Mouse (Mus musculus): ENCODE data around the gene Plxna3. TPM values are rescaled to one million over a fixed set of nuclear protein-coding genes. Genes with fewer than 3 reads are reported as not detected.
"Not testable (repeated sequence)": the region's sequence is repeated elsewhere in the genome, so short reads cannot be mapped to it uniquely, and the experiment has no call there.

Plxna3 gene
- total RNA-seq, 2 experiments from 2014 or later = 33.3 to 33.8 TPM

DNA sequence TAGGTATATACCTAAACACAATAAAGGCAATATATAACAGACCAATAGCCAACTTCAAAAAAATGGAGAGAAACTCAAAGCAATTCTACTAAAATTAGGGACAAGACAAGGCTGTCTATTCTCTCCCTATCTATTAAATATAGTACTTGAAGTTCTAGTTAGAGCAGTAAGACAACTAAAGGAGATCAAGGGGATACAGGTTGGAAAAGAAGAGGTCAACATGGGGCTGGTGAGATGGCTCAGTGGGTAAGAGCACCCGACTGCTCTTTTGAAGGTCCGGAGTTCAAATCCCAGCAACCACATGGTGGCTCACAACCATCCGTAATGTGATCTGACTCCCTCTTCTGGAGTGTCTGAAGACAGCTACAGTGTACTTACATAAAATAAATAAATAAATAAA, 28.2 kb downstream of the Plxna3 start:
- intact Hi-C loops (cut with DNase I) = not testable (repeated sequence)

DNA sequence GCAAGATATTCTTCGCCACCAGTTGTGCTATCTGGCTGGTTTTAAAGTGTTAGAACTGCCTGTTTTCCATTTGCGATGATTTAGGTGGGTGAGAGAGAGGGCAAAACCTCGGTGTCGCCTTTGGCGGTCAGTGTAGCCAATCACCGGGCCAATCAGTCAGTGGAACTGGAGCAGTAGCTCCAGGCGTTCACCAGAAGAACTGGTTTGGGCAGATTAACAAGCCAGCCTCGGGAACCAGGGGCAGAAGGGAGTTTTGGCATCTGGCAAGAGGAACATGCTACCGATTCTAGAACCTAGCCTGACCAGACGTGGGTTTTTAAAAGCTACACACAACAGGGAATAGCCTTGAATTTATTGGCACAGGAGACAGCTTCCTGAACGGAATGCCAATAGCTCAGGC, 30.3 kb downstream of the Plxna3 start:
- no peak for DNase-seq (ENCODE audit: low spot score in 2 of 2)
- intact Hi-C loops (cut with DNase I) = no loop called here

More for the DNA sequence above, 28.2 kb downstream of the Plxna3 start:
- not testable (repeated sequence) for DNase-seq (ENCODE audit: low spot score in 2 of 2)

DNA sequence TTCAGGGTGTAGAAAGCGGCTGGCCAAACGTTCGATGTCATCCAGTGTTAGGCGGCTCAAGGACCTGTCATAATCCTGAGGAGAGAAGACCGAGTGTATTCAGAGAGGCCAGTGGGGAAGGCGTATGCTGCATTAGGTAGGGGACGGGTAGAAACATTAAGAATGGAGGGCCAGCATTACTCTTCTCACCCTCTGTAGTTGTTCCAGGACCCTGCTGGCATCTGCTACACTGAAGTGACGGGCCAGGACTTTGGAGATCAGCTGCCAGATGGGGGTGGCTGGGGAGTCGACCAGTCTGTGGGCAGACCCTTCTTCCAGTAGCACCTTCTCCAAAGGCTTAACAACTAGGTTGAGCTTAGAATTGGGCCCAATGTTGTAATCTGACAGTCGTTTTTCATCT, 38.6 kb downstream of the Plxna3 start:
- DNase-seq (ENCODE audit: low spot score in 2 of 2) = no peak
- intact Hi-C loops (cut with DNase I) = no loop called here

- intact Hi-C loops (cut with DNase I) = no loop called here
- DNase-seq (ENCODE audit: low spot score in 2 of 2) = peak; percentile 15 to 54
Measured at GRCm38 (mm10) chrX:74368209-74368909, 39.5 kb downstream of the Plxna3 start.

GRCm38 (mm10) chrX:74372888-74373549, 44.2 kb downstream of the Plxna3 start, which contains the start of the genes Ubl4a and Slc10a3:
Gene Ubl4a (minus strand): TSS chrX:74373218.
Gene Slc10a3 (minus strand): TSS chrX:74373349.
- DNase-seq (ENCODE audit: low spot score in 2 of 2) = peak; percentile 78 to 79
- intact Hi-C loops (cut with DNase I) = no loop called here

GRCm38 (mm10) chrX:74384451-74384850, 55.6 kb downstream of the Plxna3 start:
- no peak for DNase-seq (ENCODE audit: low spot score in 2 of 2)
- intact Hi-C loops (cut with DNase I) = no loop called here

DNA sequence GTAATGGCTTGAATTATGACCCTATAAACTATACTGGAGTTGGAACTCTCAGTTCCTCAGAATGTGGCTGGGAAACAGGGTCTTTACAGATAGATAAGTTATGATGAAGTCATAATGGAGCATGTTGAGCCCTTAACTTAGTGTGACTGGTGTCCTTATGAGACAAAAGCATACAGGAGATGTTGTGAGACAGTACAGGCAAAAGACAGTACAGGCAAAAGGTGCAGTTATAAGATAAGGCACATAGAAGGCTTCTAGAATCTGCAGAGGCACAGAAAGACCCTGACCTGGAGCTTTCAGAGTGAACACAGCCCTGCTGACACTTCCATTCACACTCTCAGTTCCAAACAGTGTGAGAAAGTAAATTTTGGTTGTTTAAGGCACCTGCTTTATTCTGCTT, 59.3 kb downstream of the Plxna3 start:
- intact Hi-C loops (cut with DNase I) = no loop called here
- no peak for DNase-seq (ENCODE audit: low spot score in 2 of 2)

- peak; percentile 80 to 83 for DNase-seq (ENCODE audit: low spot score in 2 of 2)
Measured at GRCm38 (mm10) chrX:74392535-74393443, 63.9 kb downstream of the Plxna3 start, which contains the start of the genes Fam3a and Ikbkg. Gene Fam3a (minus strand): TSS chrX:74393272. Gene Ikbkg (plus strand): TSS chrX:74393290.

More at GRCm38 (mm10) chrX:74392535-74393443, 63.9 kb downstream of the Plxna3 start, which contains the start of the genes Fam3a and Ikbkg:
- intact Hi-C loops (cut with DNase I) = no loop called here

Small RNA genes lying within 50 kb of the gene (microRNA-seq; reads per million reads assigned to microRNA genes)
- gene Mir7092 = 0 to 0.53 reads per million in 2 experiments

Other genes with a start within 250 kb of the Plxna3 start
- gene Opn1mw, start 201.6 kb upstream of the Plxna3 start, total RNA-seq (2021) = under 1 TPM in 1 of 2 experiments, not detected in 1; 0.59 TPM
- gene Mecp2, start 193.7 kb upstream of the Plxna3 start, total RNA-seq (2021) = 10 to 100 TPM; 74.2 to 75.5 TPM
- not detected for gene Tex28, start 161.2 kb upstream of the Plxna3 start, total RNA-seq (2021)
- not detected for gene Tktl1, start 151.8 kb upstream of the Plxna3 start, total RNA-seq (2021)
- gene Flna, start 79.2 kb upstream of the Plxna3 start, total RNA-seq (2021) = 100 to 1,000 TPM in 1 of 2 experiments, 10 to 100 TPM in 1; 89.1 to 100 TPM
- 10 to 100 TPM; 38.9 to 40.4 TPM for gene Emd, start 74.4 kb upstream of the Plxna3 start, total RNA-seq (2021)
- 100 to 1,000 TPM; 124 to 140 TPM for gene Rpl10, start 58.3 kb upstream of the Plxna3 start, total RNA-seq (2021)
- 10 to 100 TPM; 51.2 to 53.1 TPM for gene Taz, start 47.2 kb upstream of the Plxna3 start, total RNA-seq (2021)
- 1 to 10 TPM; 1.4 to 2.0 TPM for gene Dnase1l1, start 46.7 kb upstream of the Plxna3 start, total RNA-seq (2021)
- 100 to 1,000 TPM; 351 to 367 TPM for gene Atp6ap1, start 32.0 kb upstream of the Plxna3 start, total RNA-seq (2021)
- 100 to 1,000 TPM; 663 to 673 TPM for gene Gdi1, start 24.1 kb upstream of the Plxna3 start, total RNA-seq (2021)
- gene Fam50a, start 16.0 kb upstream of the Plxna3 start, total RNA-seq (2021) = 10 to 100 TPM; 35.4 to 38.5 TPM
- gene Lage3, start 24.6 kb downstream of the Plxna3 start, total RNA-seq (2021) = 10 to 100 TPM; 30.5 to 33.0 TPM
- 10 to 100 TPM; 59.0 to 62.6 TPM for gene Ubl4a, start 44.2 kb downstream of the Plxna3 start, total RNA-seq (2021)
- gene Slc10a3, start 44.3 kb downstream of the Plxna3 start, total RNA-seq (2021) = 1 to 10 TPM; 2.1 to 3.2 TPM
- gene Fam3a, start 64.2 kb downstream of the Plxna3 start, total RNA-seq (2021) = 10 to 100 TPM; 20.0 to 27.0 TPM
- 10 to 100 TPM; 41.9 to 46.8 TPM for gene Ikbkg, start 64.2 kb downstream of the Plxna3 start, total RNA-seq (2021)
- 10 to 100 TPM; 22.8 to 24.4 TPM for gene G6pdx, start 100.1 kb downstream of the Plxna3 start, total RNA-seq (2021)
- gene Gm6880, start 152.3 kb downstream of the Plxna3 start, total RNA-seq (2021) = not detected
- gene Olfr1326-ps1, start 245.8 kb downstream of the Plxna3 start, total RNA-seq (2021) = not detected